Mouse (Mus musculus): ENCODE measurements around the gene Rsad1.

- TF ChIP-seq CTCF (IDR thresholded peaks at IDR 0.05; ENCODE audit: low read depth): no peak
- TF ChIP-seq EP300 (IDR thresholded peaks at IDR 0.05; ENCODE audit: low read depth): 0 out of 2 replicates have a peak, but pooled peaks have one; percentile 43
Measured at GRCm38 (mm10) chr11:94495415-94495814, 53.6 kb downstream of the Rsad1 start.
